Mouse (Mus musculus) liver, adult (tissue): ENCODE measurements around the gene Dmgdh.

Source experiments
- GATA4 ChIP-seq: IDR thresholded peaks from 2 replicates; pipeline ENCODE4 v1.6.1; 2014; ENCODE audit warnings: mild to moderate bottlenecking, low read length; ENCODE audit not compliant: insufficient replicate concordance

The Dmgdh gene

DNA sequence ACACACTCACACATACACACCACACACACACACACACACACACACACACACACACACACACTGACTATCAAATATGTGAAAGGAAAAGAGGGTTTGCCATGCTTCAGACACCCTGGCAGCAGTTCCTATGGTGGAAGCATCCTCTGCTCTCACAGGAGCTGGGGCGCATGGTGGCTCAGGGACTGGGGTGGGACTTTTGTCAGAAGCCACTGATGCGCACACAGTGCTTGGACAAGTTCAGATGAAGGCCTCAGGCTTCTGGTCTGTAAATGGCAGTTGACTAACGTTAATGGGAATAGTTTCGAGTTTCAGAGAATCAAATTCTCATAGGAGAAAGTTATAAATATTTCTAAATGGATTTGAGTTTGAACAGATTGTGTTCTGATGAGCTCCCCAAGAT, 11.0 kb downstream of the Dmgdh start:
- TF ChIP-seq GATA4: no peak

DNA sequence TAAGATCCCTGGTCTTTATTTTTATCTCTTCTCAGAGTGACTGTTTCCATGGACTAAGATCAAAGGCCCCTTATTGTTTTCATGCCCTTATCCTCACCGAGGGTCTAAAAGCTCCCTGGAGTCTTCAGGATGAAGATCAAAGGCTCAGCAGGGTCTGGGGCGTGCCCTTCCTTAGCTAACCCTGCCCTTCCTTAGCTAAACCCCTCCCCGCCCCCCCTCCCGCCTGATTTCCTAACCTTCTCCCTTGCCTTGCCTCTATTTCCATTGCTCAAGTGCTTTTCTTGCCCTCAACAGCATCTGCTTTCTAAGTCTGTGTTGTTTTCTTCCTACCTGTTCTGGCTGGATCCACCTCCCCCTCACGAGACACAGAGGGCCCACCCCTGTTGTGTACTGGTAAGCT, 13.1 kb downstream of the Dmgdh start:
- no peak for TF ChIP-seq GATA4

DNA sequence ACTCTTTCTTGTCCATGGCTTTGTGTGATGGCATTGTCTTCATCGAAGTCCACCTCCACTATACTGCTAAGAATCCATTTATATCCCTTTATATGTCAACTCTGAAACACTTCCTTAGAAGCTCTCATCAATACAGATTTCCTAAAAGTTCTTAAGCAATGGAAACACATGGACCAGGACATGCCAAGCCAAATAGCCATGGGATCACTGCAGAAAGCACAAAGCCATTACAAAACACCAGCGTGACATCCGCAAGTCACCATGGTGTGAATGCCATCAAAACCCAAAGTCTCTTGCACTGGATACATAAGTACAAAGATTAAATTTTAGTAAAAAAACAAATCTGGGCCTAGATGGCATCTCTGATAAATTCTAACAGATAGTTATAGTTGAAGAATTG, 15.3 kb downstream of the Dmgdh start:
- no peak for TF ChIP-seq GATA4

DNA sequence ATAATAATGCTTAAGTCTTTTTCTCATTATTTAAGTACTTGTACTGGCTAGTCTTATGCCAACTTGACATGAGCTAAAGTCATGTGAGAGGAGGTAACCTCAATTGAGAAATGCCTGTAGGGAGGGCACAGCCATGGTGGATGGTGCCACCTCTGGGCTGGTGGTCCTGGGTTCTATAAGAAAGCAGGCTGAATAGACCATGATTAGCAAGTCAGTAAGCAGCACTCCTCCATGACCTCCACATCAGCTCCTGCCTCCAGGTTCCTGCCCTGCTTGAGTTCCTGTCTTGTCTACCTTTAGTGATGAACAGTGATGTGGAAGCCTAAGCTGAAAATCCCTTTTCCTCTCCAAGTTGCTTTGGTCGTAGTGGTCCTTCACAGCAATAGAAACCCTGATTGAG, 16.6 kb downstream of the Dmgdh start:
- no peak for TF ChIP-seq GATA4

DNA sequence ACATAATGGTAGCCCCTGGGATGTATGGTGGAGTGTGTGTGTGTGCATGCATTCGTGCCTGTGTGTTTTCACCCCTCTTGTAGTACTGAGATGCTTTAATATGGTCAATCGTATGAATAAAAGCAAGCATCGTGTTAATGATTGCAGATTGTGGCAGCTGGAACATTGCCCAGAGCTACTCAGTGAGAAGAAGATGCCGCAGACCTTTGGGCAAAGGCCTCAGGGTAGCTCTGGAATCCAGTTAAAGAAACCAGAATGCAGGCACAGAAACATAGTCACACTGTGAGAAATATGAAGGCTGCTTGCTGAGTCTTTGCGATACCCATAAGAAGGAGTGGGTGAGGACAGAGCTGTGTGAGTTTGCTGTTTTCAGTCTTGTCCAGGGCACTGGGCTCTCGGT, 24.6 kb downstream of the Dmgdh start:
- TF ChIP-seq GATA4: no peak

DNA sequence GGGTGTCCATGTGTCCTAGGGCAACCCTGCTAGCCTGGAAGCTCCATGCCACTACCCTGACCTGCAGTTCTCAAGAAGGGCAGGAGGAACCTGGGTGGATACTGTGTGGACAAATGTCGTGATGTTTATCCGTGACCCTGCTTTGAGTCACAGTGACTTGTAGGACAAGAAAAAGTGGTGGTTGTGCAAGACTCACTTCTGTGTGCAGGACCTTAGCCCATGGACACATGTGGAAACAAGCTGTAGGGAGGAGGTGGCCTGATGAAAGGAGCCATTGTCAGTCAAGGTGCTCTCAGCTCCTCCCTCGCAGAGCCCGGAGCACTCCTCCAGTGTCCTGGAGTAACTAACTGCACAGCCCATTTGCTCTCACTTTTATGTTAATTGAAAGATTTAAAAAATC, 31.5 kb downstream of the Dmgdh start:
- no peak for TF ChIP-seq GATA4

DNA sequence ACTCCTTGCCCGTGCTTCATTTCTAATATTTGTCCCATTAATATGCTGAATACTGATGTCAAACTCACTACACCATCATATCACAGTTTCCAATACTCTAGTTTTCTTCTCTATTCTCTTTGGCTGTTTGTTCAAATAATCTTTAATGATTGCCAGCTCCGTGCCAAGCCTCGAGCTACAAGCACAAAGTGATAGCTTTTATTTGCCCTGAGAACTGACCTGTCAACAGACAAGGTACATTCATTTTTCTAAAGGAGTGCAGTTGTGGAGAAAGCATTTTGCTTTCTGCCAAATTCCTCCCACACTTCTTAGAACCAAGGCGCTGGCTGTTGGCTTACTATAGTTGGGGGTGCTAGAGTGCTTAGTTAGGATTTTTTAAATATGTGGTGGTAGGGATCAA, 33.0 kb downstream of the Dmgdh start:
- TF ChIP-seq GATA4: no peak

DNA sequence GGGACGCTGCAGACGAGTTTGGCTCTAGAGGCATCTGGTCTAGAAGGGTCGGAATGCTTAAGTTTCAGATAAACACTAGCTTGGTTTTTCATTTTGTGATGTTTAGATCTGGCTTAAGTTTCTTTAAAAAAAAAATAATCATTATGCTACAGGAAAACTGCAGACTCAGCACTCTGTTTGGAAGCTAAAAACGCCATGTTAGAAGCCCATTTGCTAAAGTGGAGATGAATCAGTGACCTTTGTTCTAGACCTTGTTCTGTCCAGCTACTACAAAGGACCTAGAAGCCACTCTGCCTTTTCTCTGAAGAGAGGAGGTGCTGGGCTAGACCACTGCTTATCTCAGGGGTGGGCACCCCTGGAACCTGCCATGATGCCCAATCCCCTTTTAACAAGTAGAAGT, 36.1 kb downstream of the Dmgdh start:
- TF ChIP-seq GATA4: no peak

DNA sequence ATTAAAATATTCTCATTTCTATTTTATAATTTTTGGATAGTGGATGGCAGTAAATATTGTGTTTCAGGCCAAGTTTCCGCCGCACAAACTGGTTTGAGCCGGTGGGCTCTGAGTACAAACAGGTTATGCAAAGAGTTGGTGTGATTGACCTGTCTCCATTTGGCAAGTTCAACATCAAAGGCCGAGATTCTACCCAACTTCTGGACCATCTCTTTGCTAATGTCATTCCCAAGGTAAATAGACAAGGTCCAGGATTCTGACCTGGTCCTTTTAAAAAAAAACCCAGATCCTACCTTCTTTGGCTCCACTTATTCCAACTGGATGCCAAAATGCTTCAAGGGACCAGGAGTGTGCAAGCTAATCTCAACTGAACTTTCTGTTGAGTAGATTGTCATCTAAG, 37.0 kb downstream of the Dmgdh start:
- no peak for TF ChIP-seq GATA4

DNA sequence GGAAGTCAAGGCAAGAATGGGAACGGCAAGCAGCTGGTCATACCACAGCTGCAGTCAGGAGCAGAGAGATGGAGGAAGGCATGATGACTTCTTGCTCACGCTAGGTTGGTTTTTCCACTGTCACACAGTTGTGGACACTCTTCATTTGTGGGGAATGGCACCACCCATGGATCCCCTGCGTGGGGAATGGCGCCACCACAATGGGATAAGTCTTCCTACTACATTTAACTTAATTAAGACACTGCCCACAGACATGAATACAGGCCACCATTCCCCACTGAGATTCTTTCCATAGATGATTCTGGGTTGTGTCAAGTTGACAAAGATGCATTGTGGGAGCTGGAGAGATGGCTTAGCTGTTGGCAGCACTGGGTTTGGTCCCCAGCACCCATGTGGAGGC, 38.1 kb downstream of the Dmgdh start:
- no peak for TF ChIP-seq GATA4

DNA sequence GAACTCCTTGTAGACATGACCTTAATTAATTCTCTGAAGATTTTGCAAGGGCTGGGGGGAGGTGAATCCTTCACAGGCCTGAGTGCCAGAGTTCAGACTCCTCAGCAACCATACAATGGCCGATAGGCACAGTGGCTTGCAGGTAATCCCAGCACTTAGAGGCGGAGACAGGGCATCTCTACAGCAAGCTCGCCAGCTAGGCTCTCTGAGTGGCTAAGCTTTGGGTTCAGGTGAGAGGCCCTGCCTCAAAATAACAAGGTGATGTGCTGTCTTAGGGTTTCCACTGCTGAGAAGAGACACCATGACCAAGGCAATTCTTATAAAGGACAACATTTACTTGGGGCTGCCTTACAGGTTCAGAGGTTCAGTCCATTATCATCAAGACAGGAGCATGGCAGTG, 39.6 kb downstream of the Dmgdh start:
- TF ChIP-seq GATA4: no peak

DNA sequence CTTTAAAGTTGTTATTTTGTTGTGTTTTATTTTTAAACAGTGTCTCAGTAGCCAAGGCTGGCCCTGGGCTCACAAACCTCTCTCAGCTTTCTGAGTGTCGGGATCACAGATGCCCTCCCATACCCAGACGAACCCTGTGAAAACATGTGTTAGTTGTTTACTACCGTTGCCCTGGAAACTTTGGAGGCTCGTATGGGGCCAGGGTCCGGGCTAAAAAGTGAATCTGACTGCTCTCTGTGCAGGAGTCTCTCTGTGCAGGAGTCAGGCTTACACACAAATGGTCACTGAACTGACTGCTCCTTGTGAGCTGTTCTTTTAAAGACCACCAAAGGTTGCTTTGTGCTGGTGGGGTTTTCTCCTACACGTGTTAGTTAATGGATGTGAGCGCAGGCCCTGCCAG, 42.9 kb downstream of the Dmgdh start:
- TF ChIP-seq GATA4: no peak

DNA sequence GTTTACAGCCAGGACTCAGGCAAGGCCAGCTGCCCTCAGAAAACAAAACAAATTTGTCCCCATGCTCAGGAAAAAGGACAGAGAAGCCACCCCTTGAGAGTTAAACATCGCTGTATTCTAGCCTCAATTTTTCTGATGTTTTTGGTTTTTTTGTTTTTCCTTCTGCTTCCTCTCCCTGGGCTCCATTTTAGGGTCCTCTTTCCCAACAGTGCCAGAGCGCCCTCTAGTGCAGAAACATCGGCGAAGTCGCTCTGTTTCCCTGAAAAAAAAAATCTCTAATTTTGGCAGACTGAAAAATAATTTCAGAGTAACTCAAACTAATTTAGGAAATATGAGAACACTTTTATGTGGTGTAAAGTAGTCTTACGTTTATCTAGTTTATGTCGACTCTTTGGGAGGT, 44.7 kb downstream of the Dmgdh start:
- TF ChIP-seq GATA4: no peak

DNA sequence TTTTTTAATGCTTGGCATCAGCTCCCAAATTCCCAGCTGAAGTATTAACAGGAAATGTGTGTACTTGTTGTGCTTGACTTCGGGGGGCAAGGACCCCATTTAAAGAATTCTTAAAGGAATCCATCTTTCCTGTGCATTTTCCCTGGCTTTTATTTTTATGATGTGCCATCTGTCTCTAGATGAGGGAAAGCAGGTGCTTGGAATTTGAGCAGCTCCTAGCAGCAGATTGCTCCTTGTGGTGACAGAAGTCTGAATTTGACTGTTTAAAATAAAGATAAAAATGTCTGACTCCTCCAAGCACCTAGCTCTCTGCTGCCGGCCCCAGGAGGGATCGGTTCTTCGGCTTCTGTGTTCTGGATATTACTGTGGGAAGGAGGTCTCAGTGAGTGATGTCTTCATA, 47.7 kb downstream of the Dmgdh start:
- no peak for TF ChIP-seq GATA4

DNA sequence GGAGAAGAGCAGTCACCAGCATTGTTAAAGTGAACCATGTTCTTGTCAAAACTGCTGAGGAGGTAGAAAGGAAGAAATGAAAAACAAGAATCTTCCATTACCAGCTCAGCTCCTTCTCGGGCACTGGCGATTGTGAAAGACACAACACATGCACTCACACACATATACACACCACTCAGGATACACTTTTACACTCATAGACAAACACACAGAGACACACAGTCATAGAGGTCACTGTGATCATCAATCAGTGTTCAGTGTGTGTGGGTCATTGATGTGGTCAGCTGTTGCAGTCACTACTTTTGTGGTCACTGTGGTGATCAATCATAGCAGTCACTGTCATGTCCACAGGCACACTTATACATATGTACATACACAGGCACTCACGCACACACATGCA, 49.2 kb downstream of the Dmgdh start:
- no peak for TF ChIP-seq GATA4

DNA sequence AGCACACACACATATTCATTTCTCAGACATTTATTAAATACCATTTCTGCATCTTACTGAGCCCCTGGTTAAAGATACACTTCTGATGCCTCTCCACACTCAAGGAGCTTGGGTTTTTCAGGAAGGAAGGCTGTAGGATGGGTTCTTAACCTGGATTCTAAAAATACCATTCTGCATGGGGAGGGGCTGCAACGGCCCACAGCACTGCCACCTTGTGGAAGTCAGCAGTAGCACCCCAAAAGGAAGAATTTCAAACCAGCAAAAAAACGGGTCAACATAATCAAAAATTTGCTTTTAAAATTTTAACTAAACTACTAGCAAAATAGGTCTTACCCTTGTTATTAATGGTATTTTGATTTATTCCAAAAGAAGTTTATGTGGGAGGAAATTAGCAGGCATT, 50.0 kb downstream of the Dmgdh start:
- no peak for TF ChIP-seq GATA4

DNA sequence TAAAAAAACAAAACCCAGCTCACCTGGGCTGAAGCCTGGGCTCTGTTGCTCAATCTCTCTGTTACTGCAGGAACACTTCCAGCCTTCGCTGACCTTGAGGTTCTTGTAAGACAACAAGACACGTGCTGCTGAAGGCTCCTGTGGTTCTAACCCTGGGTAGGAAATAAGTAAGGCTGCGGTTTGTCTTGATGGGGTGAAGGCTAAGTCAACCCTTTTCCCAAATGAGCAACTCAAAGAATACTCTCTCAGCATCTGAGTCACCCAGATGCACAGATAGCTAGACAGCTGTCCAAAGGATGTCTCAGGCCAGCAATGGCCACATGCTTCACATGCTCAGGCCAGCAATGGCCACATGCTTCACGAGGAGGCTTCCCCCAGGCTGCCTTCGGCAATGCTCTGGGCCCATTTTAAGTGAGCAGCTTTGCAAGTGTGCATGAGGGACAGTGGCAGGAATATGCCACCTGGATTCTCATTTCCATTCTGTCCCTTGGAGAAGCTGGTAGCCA, 61.0 kb downstream of the Dmgdh start:
- no peak for TF ChIP-seq GATA4

DNA sequence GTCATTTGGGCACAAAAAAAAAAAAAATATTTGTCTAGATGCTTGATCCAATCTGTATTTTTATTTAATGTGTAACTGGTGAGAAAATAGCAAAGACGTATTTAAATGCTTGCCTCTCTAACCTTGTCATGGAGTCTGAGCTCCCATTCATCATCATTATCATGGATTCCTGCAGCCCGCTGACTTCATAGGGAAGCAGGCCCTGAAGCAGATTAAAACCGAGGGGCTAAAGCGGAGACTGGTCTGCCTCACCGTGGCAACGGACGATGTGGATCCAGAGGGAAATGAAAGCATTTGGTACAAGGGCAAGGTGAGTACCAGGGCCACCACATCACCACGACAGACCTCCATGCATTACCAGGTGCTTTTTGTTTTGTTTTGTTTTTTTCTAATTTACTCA, 69.9 kb downstream of the Dmgdh start:
- TF ChIP-seq GATA4: no peak
